Mouse (Mus musculus) MEL (cell line): ENCODE data around the gene Ugt1a1. TPM values are rescaled to one million over a fixed set of nuclear protein-coding genes. Genes with fewer than 3 reads are reported as not detected.

Experiments
- DNase-seq: peaks from one replicate; pipeline ENCODE4 v3.0.0; 2011; ENCODE audit warnings: low read depth, low spot score
- H3K27ac ChIP-seq: 2 replicates; pipeline ENCODE4 v1.5.1; 2012; ENCODE audit warnings: low read depth, mild to moderate bottlenecking, control low read depth, low read length, moderate library complexity; ENCODE audit not compliant: control insufficient read depth
- H3K27me3 ChIP-seq, 2 experiments: fragments of 150-350 bp in 1 of 2; sonication (generic) in 1 of 2; 2 replicates each; pipeline ENCODE4 v1.6.1; 2012; ENCODE audit warnings: low read length in 2 of 2, mild to moderate bottlenecking in 2 of 2, improper control_type of control experiment in 1 of 2, moderate library complexity in 1 of 2; ENCODE audit not compliant: insufficient read depth in 2 of 2, control insufficient read depth in 1 of 2
- H3K36me3 ChIP-seq, 2 experiments: 2 replicates each; pipeline ENCODE4 v1.6.1; 2012 to 2014; ENCODE audit warnings: low read length in 2 of 2, improper control_type of control experiment in 1 of 2, inconsistent platforms in 1 of 2, mild to moderate bottlenecking in 1 of 2; ENCODE audit not compliant: insufficient read depth in 2 of 2, control insufficient read depth in 1 of 2
- H3K4me1 ChIP-seq, 2 experiments: fragments of 150-350 bp in 1 of 2; sonication (generic) in 1 of 2; 2 replicates each; pipeline ENCODE4 v1.6.1; 2012; ENCODE audit warnings: low read length in 2 of 2, improper control_type of control experiment in 1 of 2, mild to moderate bottlenecking in 1 of 2; ENCODE audit not compliant: insufficient read depth in 2 of 2, control insufficient read depth in 1 of 2
- H3K4me3 ChIP-seq, 2 experiments: fragments of 150-350 bp in 1 of 2; sonication (generic) in 1 of 2; 2 replicates each; pipeline ENCODE4 v1.5.1; 2012; ENCODE audit warnings: low read depth in 2 of 2, low read length in 2 of 2, mild to moderate bottlenecking in 2 of 2, moderate library complexity in 2 of 2, control low read depth in 1 of 2, improper control_type of control experiment in 1 of 2; ENCODE audit not compliant: control insufficient read depth in 1 of 2, insufficient read depth in 1 of 2
- H3K79me2 ChIP-seq: 2 replicates; pipeline ENCODE4 v1.6.1; 2012; ENCODE audit warnings: mild to moderate bottlenecking, low read length, moderate library complexity; ENCODE audit not compliant: control insufficient read depth, poor library complexity, insufficient read depth
- H3K9ac ChIP-seq: 2 replicates; pipeline ENCODE4 v1.6.1; 2012; ENCODE audit warnings: low read depth, mild to moderate bottlenecking, control low read depth, low read length, moderate library complexity; ENCODE audit not compliant: control insufficient read depth, poor library complexity, severe bottlenecking
- H3K9me3 ChIP-seq: fragments of 150-350 bp; sonication (generic); replicated peaks from 2 replicates; pipeline ENCODE4 v1.6.1; 2012; ENCODE audit warnings: mild to moderate bottlenecking, low read length, improper control_type of control experiment, moderate library complexity; ENCODE audit not compliant: insufficient read depth
- CHD1 ChIP-seq: IDR thresholded peaks from 2 replicates; pipeline ENCODE4 v1.6.1; 2012; ENCODE audit warnings: low read depth, mild to moderate bottlenecking, inconsistent platforms, low read length, improper control_type of control experiment
- CTCF ChIP-seq, 3 experiments: IDR thresholded peaks in 2 of 3; conservative IDR thresholded peaks in 1 of 3; 2 replicates each; pipeline ENCODE4 v1.5.1; 2011 to 2012; ENCODE audit warnings: low read length in 3 of 3, low read depth in 2 of 3, mild to moderate bottlenecking in 2 of 3, improper control_type of control experiment in 1 of 3, inconsistent platforms in 1 of 3, mixed read lengths in 1 of 3, moderate library complexity in 1 of 3; ENCODE audit not compliant: control insufficient read depth in 1 of 3, insufficient read depth in 1 of 3, poor library complexity in 1 of 3, severe bottlenecking in 1 of 3
- E2F4 ChIP-seq: IDR thresholded peaks from 2 replicates; pipeline ENCODE4 v1.6.1; 2011; ENCODE audit warnings: low read depth, low read length, improper control_type of control experiment, borderline replicate concordance
- ELF1 ChIP-seq: IDR thresholded peaks from 2 replicates; pipeline ENCODE4 v1.6.1; 2014; ENCODE audit warnings: low read depth, mild to moderate bottlenecking, inconsistent platforms, low read length, improper control_type of control experiment, moderate library complexity
- GABPA ChIP-seq: IDR thresholded peaks from 2 replicates; pipeline ENCODE4 v1.6.1; 2012; ENCODE audit warnings: low read depth, mild to moderate bottlenecking, inconsistent platforms, low read length, improper control_type of control experiment, moderate library complexity
- GATA1 ChIP-seq: IDR thresholded peaks from 2 replicates; pipeline ENCODE4 v1.6.1; 2011; ENCODE audit warnings: low read depth, low read length, improper control_type of control experiment
- HCFC1 ChIP-seq: IDR thresholded peaks from 2 replicates; pipeline ENCODE4 v1.6.1; 2012; ENCODE audit warnings: low read depth, mild to moderate bottlenecking, inconsistent platforms, low read length, improper control_type of control experiment, moderate library complexity
- MAX ChIP-seq: IDR thresholded peaks from 2 replicates; pipeline ENCODE4 v1.6.1; 2011; ENCODE audit warnings: low read length, improper control_type of control experiment
- MYB ChIP-seq: IDR thresholded peaks from 2 replicates; pipeline ENCODE4 v1.6.1; 2011; ENCODE audit warnings: mild to moderate bottlenecking, low read depth, low read length, improper control_type of control experiment
- MYC ChIP-seq: IDR thresholded peaks from 2 replicates; pipeline ENCODE4 v1.6.1; 2011; ENCODE audit warnings: low read depth, mild to moderate bottlenecking, low read length, improper control_type of control experiment, moderate library complexity
- NELFE ChIP-seq: IDR thresholded peaks from 2 replicates; pipeline ENCODE4 v1.6.1; 2011; ENCODE audit warnings: low read depth, low read length, improper control_type of control experiment
- POLR2A ChIP-seq, 2 experiments: IDR thresholded peaks; 2 replicates each; pipeline ENCODE4 v1.6.1; 2011 to 2012; ENCODE audit warnings: low read length in 2 of 2, mild to moderate bottlenecking in 2 of 2, control low read depth in 1 of 2, improper control_type of control experiment in 1 of 2, low read depth in 1 of 2, moderate library complexity in 1 of 2; ENCODE audit not compliant: control insufficient read depth in 1 of 2, insufficient read depth in 1 of 2, poor library complexity in 1 of 2
- POLR2AphosphoS5 ChIP-seq: IDR thresholded peaks from 2 replicates; pipeline ENCODE4 v1.6.1; 2012; ENCODE audit warnings: low read depth, borderline replicate concordance, mild to moderate bottlenecking, inconsistent platforms, low read length, moderate library complexity, mixed read lengths
- SIN3A ChIP-seq: IDR thresholded peaks from 2 replicates; pipeline ENCODE4 v1.6.1; 2012; ENCODE audit warnings: low read length, improper control_type of control experiment, inconsistent platforms
- SMC3 ChIP-seq: IDR thresholded peaks from 2 replicates; pipeline ENCODE4 v1.6.1; 2011; ENCODE audit warnings: low read depth, low read length, improper control_type of control experiment
- USF1 ChIP-seq: IDR thresholded peaks from 2 replicates; pipeline ENCODE4 v1.6.1; 2014; ENCODE audit warnings: low read depth, mild to moderate bottlenecking, inconsistent platforms, low read length, improper control_type of control experiment, moderate library complexity
- USF2 ChIP-seq, 2 experiments: IDR thresholded peaks; 2 replicates each; pipeline ENCODE4 v1.6.1; 2011 to 2012; ENCODE audit warnings: improper control_type of control experiment in 2 of 2, low read length in 2 of 2, borderline replicate concordance in 1 of 2, inconsistent platforms in 1 of 2, low read depth in 1 of 2, mild to moderate bottlenecking in 1 of 2; ENCODE audit not compliant: insufficient read depth in 1 of 2
- ZC3H11A ChIP-seq: IDR thresholded peaks from 2 replicates; pipeline ENCODE4 v1.6.1; 2012; ENCODE audit warnings: low read depth, mild to moderate bottlenecking, inconsistent platforms, low read length, improper control_type of control experiment
- ZKSCAN1 ChIP-seq: IDR thresholded peaks from 2 replicates; pipeline ENCODE4 v1.6.1; 2012; ENCODE audit warnings: low read depth, mild to moderate bottlenecking, inconsistent platforms, low read length, improper control_type of control experiment, moderate library complexity
- ZMIZ1 ChIP-seq: IDR thresholded peaks from 2 replicates; pipeline ENCODE4 v1.6.1; 2012; ENCODE audit warnings: low read depth, mild to moderate bottlenecking, inconsistent platforms, low read length, improper control_type of control experiment, moderate library complexity
- polyA plus RNA-seq, 2 experiments: library from polyadenylated mRNA; stranded (reverse) in 1 of 2; unstranded in 1 of 2; fragments of >175 nt in 1 of 2; fragments of >200 nt in 1 of 2; gene quantifications; 2 replicates each; pipeline versions ENCODE4 v1.2.1 to v1.2.4; 2012; ENCODE audit warnings: low replicate concordance in 2 of 2, low read depth in 1 of 2; ENCODE audit not compliant: insufficient read length in 2 of 2, insufficient read depth in 1 of 2, missing spikeins in 1 of 2
- total RNA-seq: library from RNA; depleted of rRNA; stranded (reverse); fragments of 300-350 nt; gene quantifications from 2 replicates; pipeline ENCODE4 v1.2.3, GENCODE M21; 2012

The Ugt1a1 gene
- total and polyA plus RNA-seq, 3 experiments = not detected

DNA sequence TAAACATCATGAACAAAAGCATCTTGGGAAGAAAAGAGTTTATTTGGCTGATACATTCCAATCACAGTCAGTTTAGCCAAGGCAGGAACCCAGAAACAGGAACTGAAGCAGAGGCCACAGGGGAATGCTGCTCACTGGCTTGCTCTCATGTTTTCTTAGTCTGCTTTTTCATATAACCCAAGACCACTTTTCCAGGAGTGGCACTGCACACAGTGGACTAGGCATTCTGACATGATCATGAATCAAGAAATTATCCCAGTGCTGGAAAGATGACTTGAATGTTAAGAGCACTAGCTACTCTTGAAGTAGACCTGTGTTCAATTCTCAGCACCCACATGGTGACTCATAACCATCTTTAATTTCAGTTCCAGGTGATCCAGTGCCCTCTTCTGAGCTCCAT is 14.0 kb downstream of the Ugt1a1 start:
- Histone ChIP-seq H3K79me2 (no peaks in the 10 kb centered on the region), H3K9me3 (no peaks in the 10 kb centered on the region), H3K4me1 (no peaks in the 10 kb centered on the region), H3K27ac (no peak overlapping the region), H3K9ac (no peak overlapping the region), H3K36me3 (no peaks in the 10 kb centered on the region), H3K4me3 (no peak overlapping the region), H3K27me3 (no peaks in the 10 kb centered on the region)
- DNase-seq = no peak
- TF ChIP-seq SIN3A (no peak), MAX (no peak), MYC (no peak), ZMIZ1 (no peak), HCFC1 (no peak), USF1 (no peak), CTCF (IDR thresholded peaks at IDR 0.05 in 2 of 3, conservative IDR thresholded peaks at IDR 0.05 in 1 of 3; ENCODE audit: control insufficient read depth in 1 of 3, insufficient read depth in 1 of 3, low read depth in 2 of 3, low read length in 3 of 3, poor library complexity in 1 of 3, severe bottlenecking in 1 of 3) (no peak), ZC3H11A (no peak), GATA1 (no peak), POLR2AphosphoS5 (no peak)

DNA sequence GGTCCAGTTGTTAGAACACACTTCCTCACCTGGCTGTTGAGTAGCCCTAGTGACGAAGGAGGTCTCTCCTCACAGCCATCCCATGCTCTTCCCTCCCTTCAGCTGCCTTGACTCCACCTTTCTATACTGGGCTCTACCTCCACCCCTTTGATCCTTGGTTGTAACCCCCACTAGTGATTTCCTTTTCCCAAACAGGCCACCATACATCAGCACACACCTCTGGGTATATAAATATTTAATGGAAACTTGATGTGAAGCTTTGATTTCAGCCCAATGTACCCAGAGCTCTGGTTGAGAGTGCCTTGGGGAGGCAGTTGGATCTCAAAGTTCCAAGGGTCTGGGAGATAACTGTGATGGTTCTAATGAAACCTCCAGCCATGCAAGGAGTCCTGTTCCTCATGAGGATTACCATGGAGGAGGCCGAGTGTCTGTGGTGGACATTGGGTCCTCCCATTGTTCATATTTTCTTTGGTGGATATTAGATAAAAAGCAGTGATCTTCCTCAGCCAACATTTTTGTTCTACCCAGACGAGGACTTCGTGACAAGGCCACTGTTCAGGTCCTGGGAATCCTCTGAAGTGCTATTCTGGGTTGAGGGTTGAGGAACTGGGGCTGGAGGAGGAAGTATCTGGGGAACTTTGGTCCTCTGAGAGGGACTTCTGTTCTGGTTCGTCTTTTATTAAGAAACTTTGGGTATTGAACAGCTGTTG is 15.1 kb downstream of the Ugt1a1 start, which contains the start of gene Mroh2a:
Gene Mroh2a, plus strand, starts transcription at position 317 of the 710 bp plus-strand sequence.
- Histone ChIP-seq H3K79me2 (no peaks in the 10 kb centered on the region), H3K36me3 (no peaks in the 10 kb centered on the region), H3K9me3 (no peaks in the 10 kb centered on the region), H3K4me3 (no peak within 1 kb of the TSS)
- peak; percentile 35 for DNase-seq
- no peak for TF ChIP-seq ZKSCAN1
- no peak for TF ChIP-seq SMC3
- no peak for TF ChIP-seq ZMIZ1
- TF ChIP-seq MYB = no peak
- TF ChIP-seq POLR2A (IDR thresholded peaks at IDR 0.05; ENCODE audit: control insufficient read depth in 1 of 2, insufficient read depth in 1 of 2, low read depth in 1 of 2, low read length in 2 of 2, poor library complexity in 1 of 2) = no peak
- TF ChIP-seq CHD1 = no peak
- no peak for TF ChIP-seq E2F4
- no peak for TF ChIP-seq USF1
- TF ChIP-seq USF2 (IDR thresholded peaks at IDR 0.05; ENCODE audit: borderline replicate concordance in 1 of 2, insufficient read depth in 1 of 2, low read depth in 1 of 2, low read length in 2 of 2) = no peak
- TF ChIP-seq GABPA = no peak
- no peak for TF ChIP-seq GATA1
- TF ChIP-seq ELF1 = no peak
- no peak for TF ChIP-seq NELFE
- no peak for TF ChIP-seq MYC
- TF ChIP-seq, all 39 proteins: peak for 0
- H3K9ac ChIP-seq = no peak within 1 kb of the TSS
- no peaks in the 10 kb centered on the region for H3K4me1 ChIP-seq
- H3K27me3 ChIP-seq = no peaks in the 10 kb centered on the region
- H3K27ac ChIP-seq = no peak within 1 kb of the TSS
